Mouse (Mus musculus) kidney, embryonic 15.5 days (tissue): Measurements from ENCODE around the gene Katnb1. TPM values are rescaled to one million over a fixed set of nuclear protein-coding genes. Genes with fewer than 3 reads are reported as not detected.

Source experiments
- ATAC-seq: fragments of 200-750 bp; cut with Nextera tagmentation; replicated peaks from 2 replicates; pipeline ENCODE4 v1.8.0; 2017; ENCODE audit warnings: moderate TSS enrichment; ENCODE audit not compliant: low FRiP score
- H3K27ac ChIP-seq: fragments of 300-500 bp; sonication (generic); 2 replicates; pipeline ENCODE4 v1.5.1; 2015; ENCODE audit warnings: mild to moderate bottlenecking, inconsistent platforms
- H3K27me3 ChIP-seq: fragments of 300-500 bp; sonication (generic); 2 replicates; pipeline ENCODE4 v1.6.1; 2015; ENCODE audit warnings: inconsistent platforms
- H3K36me3 ChIP-seq: fragments of 300-500 bp; sonication (generic); 2 replicates; pipeline ENCODE4 v1.6.1; 2015; ENCODE audit warnings: inconsistent platforms
- H3K4me1 ChIP-seq: fragments of 300-500 bp; sonication (generic); 2 replicates; pipeline ENCODE4 v1.6.1; 2015; ENCODE audit warnings: inconsistent platforms
- H3K4me2 ChIP-seq: fragments of 300-500 bp; sonication (generic); 2 replicates; pipeline ENCODE4 v1.6.1; 2015; ENCODE audit warnings: moderate library complexity, mild to moderate bottlenecking, inconsistent platforms
- H3K4me3 ChIP-seq: fragments of 300-500 bp; sonication (generic); replicated peaks from 2 replicates; pipeline ENCODE4 v1.5.1; 2015; ENCODE audit warnings: mild to moderate bottlenecking, inconsistent platforms
- H3K9ac ChIP-seq: fragments of 300-500 bp; sonication (generic); 2 replicates; pipeline ENCODE4 v1.6.1; 2015; ENCODE audit warnings: mild to moderate bottlenecking, inconsistent platforms
- H3K9me3 ChIP-seq: fragments of 300-500 bp; sonication (generic); replicated peaks from 2 replicates; pipeline ENCODE4 v1.6.1; 2016; ENCODE audit warnings: inconsistent platforms
- WGBS: fragments of 180-500 bp; shearing (Covaris S2); methylation state at CpG from one replicate; pipeline ENCODE4 v1.1.7; 2015; ENCODE audit warnings: mixed read lengths; 5-methylcytosine and 5-hydroxymethylcytosine counted together
- polyA plus RNA-seq: library from polyadenylated mRNA; unstranded; fragments of >200 nt; fragmentation: Nextera tagmentation; extraction: Ambion mirVana; gene quantifications from 2 replicates; pipeline ENCODE4 v1.2.1, GENCODE M21; 2015

Gene Katnb1
- polyA plus RNA-seq, result 27.6 and 29.7 TPM in 2 replicates

DNA sequence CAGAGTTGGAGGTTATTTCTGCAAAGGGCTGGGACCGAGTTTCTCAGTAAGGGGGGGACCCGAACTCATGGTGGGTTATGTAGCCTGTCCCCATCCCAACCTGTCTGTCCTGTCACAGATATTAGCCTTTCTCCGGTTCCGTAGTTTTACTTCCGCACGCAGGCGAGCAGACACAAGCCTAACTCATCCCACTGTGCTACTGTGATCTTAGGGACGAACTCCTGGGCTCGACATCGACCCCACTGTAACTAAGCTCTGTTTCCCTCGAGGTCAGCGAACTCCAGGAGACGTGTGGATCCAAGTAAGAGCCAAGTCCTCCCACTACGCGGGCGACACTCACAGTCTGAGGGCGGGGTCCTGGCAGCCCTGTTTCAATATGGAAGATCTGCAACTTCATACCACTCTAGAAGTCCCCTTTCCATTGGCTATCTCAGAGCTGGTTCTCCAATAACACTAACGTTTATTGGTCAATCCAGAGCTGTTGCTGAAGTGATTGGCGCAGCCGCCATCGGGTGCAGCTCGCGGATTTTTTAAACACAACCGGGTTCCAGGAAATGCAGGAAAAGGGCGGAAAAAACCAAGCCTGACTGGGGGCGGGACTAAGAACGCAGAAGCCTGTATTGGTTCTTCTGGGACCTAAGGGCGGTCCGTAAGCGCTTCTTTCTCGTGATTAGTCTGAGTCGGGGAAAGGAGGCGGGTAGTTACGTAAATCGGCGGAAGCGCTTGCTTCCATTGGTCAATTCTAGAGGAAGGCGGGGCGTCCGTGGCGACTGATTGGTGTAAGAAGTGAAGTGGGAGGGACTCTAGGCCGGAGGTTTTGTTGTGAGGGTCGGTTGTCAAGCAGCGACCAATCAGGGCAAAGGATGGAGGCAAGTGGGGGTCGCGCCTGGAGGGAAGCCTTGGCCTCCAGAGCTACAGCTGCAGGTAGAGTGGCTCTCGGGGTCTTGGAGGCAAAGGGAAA, at the start of gene Katnb1:
Gene Katnb1, plus strand, starts transcription at position 806 of the 961 bp plus-strand sequence.
- Histone ChIP-seq H3K9ac (peak within 1 kb of the TSS; percentile 75), H3K36me3 (peaks cover 31% of the 10 kb centered on the region), H3K4me3 (peak within 1 kb of the TSS; percentile 75), H3K9me3 (no peaks in the 10 kb centered on the region), H3K27ac (peak within 1 kb of the TSS; percentile 80), H3K4me1 (peaks cover 13% of the 10 kb centered on the region), H3K4me2 (peak within 1 kb of the TSS; percentile 79), H3K27me3 (no peaks in the 10 kb centered on the region)
- WGBS, result under 1% methylated on average over 47 of the region's 47 CpGs
- ATAC-seq, result peak; percentile 97

GRCm38 (mm10) chr8:95037106-95037925, 43.7 kb upstream of the Katnb1 start:
- 61% methylated on average over 7 of the region's 7 CpGs for WGBS
- peak; percentile 70 for ATAC-seq
- H3K4me2 ChIP-seq, result no peak overlapping the region

DNA sequence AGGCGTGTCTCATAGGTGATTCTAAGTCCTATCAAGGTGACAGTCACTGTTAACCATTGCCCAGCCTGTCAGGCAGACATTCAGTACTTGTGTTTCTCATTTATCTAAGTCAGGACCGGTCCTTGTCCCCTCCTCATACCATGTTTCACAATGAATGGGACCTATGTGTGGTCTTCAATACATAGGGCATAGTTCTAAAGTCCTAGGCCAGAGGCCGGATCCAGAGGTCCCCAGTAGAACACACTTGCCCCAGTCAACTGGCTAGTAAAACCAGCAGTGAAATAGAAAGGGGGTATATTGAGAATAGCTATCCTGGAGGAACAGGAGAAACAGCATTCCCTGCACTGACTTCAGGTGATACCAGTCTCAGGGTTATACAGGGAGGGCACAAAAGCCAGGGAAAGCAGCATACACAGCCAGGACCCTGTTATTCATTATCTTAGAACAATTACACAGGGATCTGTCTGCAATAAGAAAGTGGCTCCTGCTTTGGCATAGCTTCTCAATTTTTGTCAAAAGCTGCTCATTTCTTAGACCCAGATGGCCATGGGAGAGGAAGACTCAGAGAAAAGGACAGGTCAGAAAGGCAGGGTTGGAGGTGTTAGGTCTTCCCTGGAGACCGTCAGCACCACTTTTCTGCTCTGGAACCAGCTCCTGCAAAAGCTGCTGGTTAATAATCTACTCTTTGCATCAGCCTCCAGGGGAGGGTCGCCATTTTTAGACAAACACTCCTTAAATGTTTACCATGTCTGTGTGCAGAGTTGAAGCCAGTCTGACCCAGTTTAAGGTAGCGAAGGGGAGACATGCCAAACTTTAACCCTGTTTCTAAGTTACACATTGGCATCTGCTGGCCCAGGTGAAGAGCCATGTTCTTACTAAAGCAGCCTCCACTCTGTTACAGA, 38.9 kb upstream of the Katnb1 start:
- Histone ChIP-seq H3K4me1 (peaks cover 11% of the 10 kb centered on the region; the same call in 1 of the 2 replicates), H3K9me3 (no peaks in the 10 kb centered on the region), H3K36me3 (no peaks in the 10 kb centered on the region), H3K4me3 (no peak overlapping the region), H3K27me3 (no peaks in the 10 kb centered on the region), H3K9ac (no peak overlapping the region), H3K27ac (peak overlapping the region; percentile 94), H3K4me2 (peak overlapping the region; percentile 37)
- ATAC-seq, result peak; percentile 92
- 59% methylated on average over 6 of the region's 6 CpGs for WGBS

More at GRCm38 (mm10) chr8:95037106-95037925, 43.7 kb upstream of the Katnb1 start:
- Histone ChIP-seq H3K4me3 (no peak overlapping the region), H3K36me3 (no peaks in the 10 kb centered on the region), H3K4me1 (peaks cover 7% of the 10 kb centered on the region; the same call in 1 of the 2 replicates), H3K9me3 (no peaks in the 10 kb centered on the region), H3K9ac (no peak overlapping the region), H3K27ac (no peak overlapping the region), H3K27me3 (no peaks in the 10 kb centered on the region)

DNA sequence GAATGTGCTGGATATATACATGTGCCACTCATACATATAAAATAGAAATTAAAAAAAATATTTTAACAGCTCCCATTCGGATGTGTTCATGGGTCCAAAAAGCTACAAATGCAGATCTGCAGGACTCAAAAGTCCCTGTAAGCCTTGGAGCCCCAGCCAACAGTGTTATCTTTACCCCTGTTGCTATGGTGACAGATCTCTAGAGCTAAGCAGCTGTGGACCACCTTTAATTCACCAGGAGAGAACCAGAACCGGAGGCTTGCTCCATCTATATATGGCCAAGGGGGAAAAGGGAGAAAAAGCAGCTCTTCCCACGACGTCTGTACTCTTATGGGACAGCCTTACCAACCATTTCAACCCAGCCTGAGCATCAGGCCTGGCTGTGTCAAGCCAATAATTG, 36.2 kb upstream of the Katnb1 start:
- 72% methylated on average over 4 of the region's 4 CpGs for WGBS
- no peak for ATAC-seq

DNA sequence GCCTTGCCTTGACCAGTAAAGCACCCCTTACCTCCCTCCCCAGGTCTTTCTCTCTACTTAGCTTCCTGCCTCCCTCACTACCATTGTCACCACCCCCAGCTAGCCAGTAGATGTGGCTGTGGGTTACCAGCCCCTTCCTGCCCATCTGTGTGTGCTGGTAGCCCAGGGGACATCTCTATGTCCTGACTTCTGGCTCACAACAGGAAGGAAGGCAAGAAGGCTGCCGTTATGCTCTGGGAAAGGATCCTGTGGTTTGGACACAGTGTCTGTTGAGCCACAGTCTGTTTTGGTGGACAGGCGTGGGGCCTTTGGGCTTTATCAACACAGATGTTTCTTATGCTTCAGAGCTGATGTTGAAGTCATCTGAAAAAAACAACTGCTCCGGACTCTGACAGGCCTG, 34.0 kb upstream of the Katnb1 start:
- no peaks in the 10 kb centered on the region for H3K27me3 ChIP-seq
- H3K27ac ChIP-seq, result no peak overlapping the region
- no peaks in the 10 kb centered on the region for H3K36me3 ChIP-seq
- no peak overlapping the region for H3K9ac ChIP-seq
- no peak for ATAC-seq
- WGBS, result 57% methylated on average over 3 of the region's 3 CpGs
- no peaks in the 10 kb centered on the region for H3K9me3 ChIP-seq
- H3K4me1 ChIP-seq, result peaks cover 9% of the 10 kb centered on the region; the same call in 1 of the 2 replicates
- no peak overlapping the region for H3K4me3 ChIP-seq
- H3K4me2 ChIP-seq, result no peak overlapping the region

More for the DNA sequence above, 36.2 kb upstream of the Katnb1 start:
- Histone ChIP-seq H3K27ac (no peak overlapping the region), H3K4me2 (no peak overlapping the region), H3K27me3 (no peaks in the 10 kb centered on the region), H3K9me3 (no peaks in the 10 kb centered on the region), H3K9ac (no peak overlapping the region), H3K4me3 (no peak overlapping the region), H3K36me3 (no peaks in the 10 kb centered on the region), H3K4me1 (peaks cover 9% of the 10 kb centered on the region; the same call in 1 of the 2 replicates)

GRCm38 (mm10) chr8:95047884-95048680, 32.9 kb upstream of the Katnb1 start:
- Histone ChIP-seq H3K27me3 (no peaks in the 10 kb centered on the region), H3K27ac (no peak overlapping the region), H3K9me3 (no peaks in the 10 kb centered on the region), H3K9ac (no peak overlapping the region), H3K4me2 (no peak overlapping the region), H3K4me3 (no peak overlapping the region), H3K36me3 (no peaks in the 10 kb centered on the region), H3K4me1 (peaks cover 4% of the 10 kb centered on the region; the same call in 1 of the 2 replicates)
- ATAC-seq, result no peak
- WGBS, result 65% methylated on average over 6 of the region's 6 CpGs

GRCm38 (mm10) chr8:95049636-95050035, 31.4 kb upstream of the Katnb1 start:
- Histone ChIP-seq H3K9me3 (no peaks in the 10 kb centered on the region), H3K27ac (no peak overlapping the region), H3K4me2 (no peak overlapping the region), H3K4me3 (no peak overlapping the region), H3K36me3 (no peaks in the 10 kb centered on the region), H3K9ac (no peak overlapping the region), H3K4me1 (peaks cover 3% of the 10 kb centered on the region; the same call in 1 of the 2 replicates), H3K27me3 (no peaks in the 10 kb centered on the region)
- 70% methylated on average over 2 of the region's 2 CpGs for WGBS
- ATAC-seq, result no peak

DNA sequence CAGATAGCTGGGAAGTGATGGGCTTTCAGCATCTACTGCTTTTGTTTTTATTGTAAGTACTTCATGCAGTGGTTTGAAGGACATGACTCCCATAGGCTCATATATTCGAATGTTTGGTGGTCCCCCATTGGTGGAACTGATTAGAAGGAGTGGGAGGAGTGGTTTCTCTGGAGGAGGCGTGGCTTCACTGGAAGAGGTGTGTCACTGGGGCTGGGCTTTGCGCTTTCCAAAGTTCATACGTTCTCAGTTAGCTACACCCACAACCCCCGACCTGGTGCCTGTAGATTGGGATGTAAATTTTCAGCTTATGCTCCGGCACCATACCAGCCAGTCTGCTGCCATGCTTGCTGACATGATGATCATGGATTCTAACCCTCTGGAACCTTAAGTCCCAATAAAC, 26.5 kb upstream of the Katnb1 start:
- Histone ChIP-seq H3K4me2 (no peak overlapping the region), H3K27ac (no peak overlapping the region), H3K27me3 (no peaks in the 10 kb centered on the region), H3K4me3 (no peak overlapping the region), H3K36me3 (no peaks in the 10 kb centered on the region), H3K9me3 (no peaks in the 10 kb centered on the region), H3K9ac (no peak overlapping the region), H3K4me1 (no peaks in the 10 kb centered on the region)
- no peak for ATAC-seq
- 56% methylated on average over 6 of the region's 6 CpGs for WGBS

DNA sequence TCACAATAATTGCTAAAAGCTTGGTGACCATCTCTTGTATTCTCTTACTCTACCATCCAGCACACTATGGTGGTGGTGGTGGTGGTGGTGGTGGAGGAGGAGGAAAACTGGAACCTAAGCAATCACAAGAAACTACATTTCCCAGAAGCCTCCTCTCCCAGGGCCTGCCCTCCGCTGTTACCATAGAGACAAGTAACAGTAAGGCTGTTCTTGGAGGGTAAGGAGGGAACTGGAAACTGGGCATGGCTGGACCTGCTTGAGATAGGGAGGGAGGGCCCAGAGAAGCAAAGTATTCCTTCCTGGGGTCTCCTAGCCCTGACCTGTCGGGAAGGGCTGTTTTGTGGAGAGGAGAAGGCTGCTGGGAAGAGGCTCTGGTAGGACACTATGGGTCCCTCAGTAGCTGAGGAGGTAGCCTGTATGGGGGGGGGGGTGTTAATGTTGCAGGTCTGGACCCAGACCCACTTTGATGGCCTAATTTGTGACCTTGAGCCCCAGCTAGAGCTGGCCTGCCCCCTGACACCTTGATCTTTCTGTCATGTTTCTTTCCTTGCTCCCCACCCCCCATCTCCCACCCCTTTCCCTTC, 26.0 kb upstream of the Katnb1 start, which contains the start of gene Drc7:
Gene Drc7, plus strand, starts transcription at position 177 of the 584 bp plus-strand sequence.
- no peaks in the 10 kb centered on the region for H3K27me3 ChIP-seq
- ATAC-seq, result peak; percentile 62
- no peak within 1 kb of the TSS for H3K27ac ChIP-seq
- no peak within 1 kb of the TSS for H3K9ac ChIP-seq
- WGBS, result 20% methylated on average over 2 of the region's 2 CpGs
- H3K36me3 ChIP-seq, result no peaks in the 10 kb centered on the region
- H3K4me2 ChIP-seq, result no peak within 1 kb of the TSS
- no peaks in the 10 kb centered on the region for H3K9me3 ChIP-seq
- H3K4me1 ChIP-seq, result no peaks in the 10 kb centered on the region
- H3K4me3 ChIP-seq, result no peak within 1 kb of the TSS

DNA sequence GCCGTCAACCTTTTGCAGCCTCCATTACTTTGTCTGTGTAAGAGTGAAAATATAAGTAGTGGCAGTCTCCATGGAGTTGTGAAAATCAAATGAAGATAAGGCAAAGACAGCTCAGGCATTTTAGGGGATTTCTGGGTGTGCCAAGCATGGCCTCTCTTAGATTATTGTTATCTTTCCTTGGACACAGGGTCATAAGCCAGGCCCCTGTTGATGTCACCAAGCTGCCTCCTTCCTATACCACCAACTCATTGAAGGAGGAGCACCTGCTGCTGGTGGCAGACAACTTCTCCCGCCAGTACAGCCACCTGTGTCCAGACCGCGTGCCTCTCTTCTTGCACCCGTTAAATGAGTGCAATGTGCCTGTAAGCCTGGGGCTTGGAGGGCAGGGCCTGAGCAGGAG, 24.6 kb upstream of the Katnb1 start:
- Histone ChIP-seq H3K4me3 (no peak overlapping the region), H3K9me3 (no peaks in the 10 kb centered on the region), H3K27ac (no peak overlapping the region), H3K9ac (no peak overlapping the region), H3K4me2 (no peak overlapping the region), H3K4me1 (no peaks in the 10 kb centered on the region), H3K36me3 (no peaks in the 10 kb centered on the region), H3K27me3 (no peaks in the 10 kb centered on the region)
- 86% methylated on average over 5 of the region's 5 CpGs for WGBS
- ATAC-seq, result no peak
